ENCODE assay signal across 8 mouse cellular contexts in genomic region chr3:105893941-105894391, GRCm38 (mm10). TPM values are rescaled to one million over a fixed set of nuclear protein-coding genes. Genes with fewer than 3 reads are reported as not detected.
A peak's percentile ranks its signal among the peaks of the same experiment; 100 is the strongest.
DNase-seq lines count a peak whose midpoint lies in the region; ATAC-seq lines count a peak whose summit lies in the region.

No protein-coding gene starts in this region.

- H3K36me3 ChIP-seq in megakaryocyte, embryonic 14.5 days (replicated peaks; ENCODE audit: low read length), result peaks cover 18% of the 10 kb centered on the region
- H3K36me3 ChIP-seq in splenic B cell, adult 2 months (ENCODE audit: control insufficient read depth, insufficient read depth, low read length, poor library complexity, severe bottlenecking), result no peaks in the 10 kb centered on the region
- H3K36me3 ChIP-seq in midbrain, embryonic 15.5 days (replicated peaks), result no peaks in the 10 kb centered on the region

- no peak for ATAC-seq in megakaryocyte, adult 5-6 weeks (ENCODE audit: poor library complexity, severe bottlenecking)
- no peak for ATAC-seq in midbrain, embryonic 15.5 days (replicated peaks)

- 73% methylated on average over 6 of the region's 6 CpGs for WGBS in midbrain, embryonic 15.5 days

- H3K9me3 ChIP-seq in megakaryocyte, embryonic 14.5 days, result no peaks in the 10 kb centered on the region
- H3K9me3 ChIP-seq in midbrain, embryonic 15.5 days, result no peaks in the 10 kb centered on the region

- H3K9ac ChIP-seq in midbrain, embryonic 15.5 days, result no peak overlapping the region

- no peak overlapping the region for H3K27ac ChIP-seq in midbrain, embryonic 15.5 days

- H3K27me3 ChIP-seq in megakaryocyte, embryonic 14.5 days (replicated peaks), result no peaks in the 10 kb centered on the region
- no peaks in the 10 kb centered on the region for H3K27me3 ChIP-seq in splenic B cell, adult 2 months (ENCODE audit: control insufficient read depth, insufficient read depth, low read length, poor library complexity, severe bottlenecking)
- no peaks in the 10 kb centered on the region for H3K27me3 ChIP-seq in midbrain, embryonic 15.5 days (replicated peaks)

- peaks cover 100% of the 10 kb centered on the region for H3K4me1 ChIP-seq in megakaryocyte, embryonic 14.5 days
- no peaks in the 10 kb centered on the region for H3K4me1 ChIP-seq in midbrain, embryonic 15.5 days

- H3K4me3 ChIP-seq in megakaryocyte, embryonic 14.5 days (replicated peaks), result peak overlapping the region; percentile 90
- no peak overlapping the region for H3K4me3 ChIP-seq in midbrain, embryonic 15.5 days

- H3K4me2 ChIP-seq in midbrain, embryonic 15.5 days, result no peak overlapping the region

- peak; percentile 51 for DNase-seq in adrenal gland, adult 8-10 months
- peak; percentile 86 for DNase-seq in heart, adult 8-10 months (ENCODE audit: low spot score)
- DNase-seq in kidney, postnatal 4 days, result peak; percentile 41 to 62
- peak; percentile 20 for DNase-seq in splenic B cell, adult 2 months (ENCODE audit: low read depth, low spot score)
- no peak for DNase-seq in right cerebral cortex, adult 2 months (ENCODE audit: low spot score in 2 of 2)

RNA-seq across cellular contexts. Expression of gene Tmigd3, which starts 23.3 kb away (rescaled TPM):
- not detected in 2 replicates for polyA plus RNA-seq in megakaryocyte, embryonic 14.5 days (2012; ENCODE audit: insufficient read depth, low replicate concordance)
- 0.40 and 1.2 TPM in 2 replicates for total RNA-seq in megakaryocyte, adult 5-6 weeks (2015)
- total RNA-seq in megakaryocyte, adult 5-6 weeks (2017), result 2.1 and 5.8 TPM in 2 replicates
- total RNA-seq in adrenal gland, adult 8-10 months (2022), result not detected
- total RNA-seq in heart, adult 8-10 months (2022), result under 1 TPM in 3 of 4 experiments, not detected in 1; 0.27 to 0.62 (median 0.41) TPM
- polyA plus RNA-seq in midbrain, embryonic 15.5 days (2015; fragmentation: Nextera tagmentation; extraction: Ambion mirVana), result 0.18 TPM in 1 of 2 replicates, not detected in the other

RNA-seq across cellular contexts. Expression of gene Adora3, which starts 23.3 kb away (rescaled TPM):
- polyA plus RNA-seq in megakaryocyte, embryonic 14.5 days (2012; ENCODE audit: insufficient read depth, low replicate concordance), result 0.19 TPM in 1 of 2 replicates, not detected in the other
- total RNA-seq in megakaryocyte, adult 5-6 weeks (2015), result 12.7 and 15.0 TPM in 2 replicates
- 6.4 and 6.5 TPM in 2 replicates for total RNA-seq in megakaryocyte, adult 5-6 weeks (2017)
- total RNA-seq in adrenal gland, adult 8-10 months (2022), result under 1 TPM in 2 of 4 experiments, not detected in 2; 0.27 to 0.46 TPM
- total RNA-seq in heart, adult 8-10 months (2022), result under 1 TPM in 3 of 4 experiments, not detected in 1; 0.25 to 0.44 (median 0.32) TPM
- 0.14 and 0.17 TPM in 2 replicates for polyA plus RNA-seq in midbrain, embryonic 15.5 days (2015; fragmentation: Nextera tagmentation; extraction: Ambion mirVana)

RNA-seq across cellular contexts. Expression of gene I830077J02Rik, which starts 38.5 kb away (rescaled TPM):
- polyA plus RNA-seq in megakaryocyte, embryonic 14.5 days (2012; ENCODE audit: insufficient read depth, low replicate concordance), result 34.4 and 41.9 TPM in 2 replicates
- total RNA-seq in megakaryocyte, adult 5-6 weeks (2015), result 126 and 132 TPM in 2 replicates
- 71.5 and 74.6 TPM in 2 replicates for total RNA-seq in megakaryocyte, adult 5-6 weeks (2017)
- 1 to 10 TPM in 3 of 4 experiments, under 1 TPM in 1; 0.24 to 1.7 (median 1.2) TPM for total RNA-seq in adrenal gland, adult 8-10 months (2022)
- 1 to 10 TPM in 1 of 4 experiments, under 1 TPM in 3; 0.28 to 1.3 (median 0.42) TPM for total RNA-seq in heart, adult 8-10 months (2022)
- polyA plus RNA-seq in midbrain, embryonic 15.5 days (2015; fragmentation: Nextera tagmentation; extraction: Ambion mirVana), result 0.34 and 0.38 TPM in 2 replicates

Comparison
In these comparisons a context has a peak if more than half of its experiments do, and no peak if none do; other contexts are left out.
1. DNase-seq: peak in adrenal gland, adult 8-10 months (single experiment), heart, adult 8-10 months (single experiment), kidney, postnatal 4 days (2 of 2) and splenic B cell, adult 2 months (single experiment); none in right cerebral cortex, adult 2 months (0 of 2).
2. RNA of gene Adora3, which starts 23.3 kb away (total RNA-seq): 6.4 to 15.0 TPM in megakaryocyte, adult 5-6 weeks; 0.25 to 0.44 TPM in heart, adult 8-10 months and 0.27 to 0.46 TPM in adrenal gland, adult 8-10 months; every median in the first group is over 4 times any median in the second.
3. RNA of gene I830077J02Rik, which starts 38.5 kb away (total RNA-seq): 71.5 to 132 TPM in megakaryocyte, adult 5-6 weeks; 0.24 to 1.7 TPM in adrenal gland, adult 8-10 months and 0.28 to 1.3 TPM in heart, adult 8-10 months; every median in the first group is over 10 times any median in the second.